Mouse (Mus musculus): ENCODE data around the gene Krt77. TPM values are rescaled to one million over a fixed set of nuclear protein-coding genes. Genes with fewer than 3 reads are reported as not detected.

Gene Krt77
- polyA plus RNA-seq, 1 experiment from 2014 or later: not detected

- WGBS: 23% methylated on average over 6 of the region's 6 CpGs
- H3K27ac ChIP-seq: no peak overlapping the region
- ATAC-seq (ENCODE audit: insufficient number of reproducible peaks, insufficient read depth, low FRiP score, low TSS enrichment, low read depth): no peak
Observed at GRCm38 (mm10) chr15:101833131-101833530, 36.4 kb downstream of the Krt77 start.

GRCm38 (mm10) chr15:101829441-101829840, 40.1 kb downstream of the Krt77 start:
- Histone ChIP-seq H3K36me3 (no peaks in the 10 kb centered on the region), H3K4me3 (replicated peaks) (no peak overlapping the region), H3K4me2 (no peak overlapping the region), H3K27me3 (peaks cover 10% of the 10 kb centered on the region), H3K9ac (replicated peaks) (no peak overlapping the region), H3K4me1 (replicated peaks) (no peaks in the 10 kb centered on the region), H3K27ac (no peak overlapping the region), H3K9me3 (no peaks in the 10 kb centered on the region)
- 71% methylated on average over 5 of the region's 5 CpGs for WGBS
- ATAC-seq (ENCODE audit: insufficient number of reproducible peaks, insufficient read depth, low FRiP score, low TSS enrichment, low read depth): no peak

More at GRCm38 (mm10) chr15:101833131-101833530, 36.4 kb downstream of the Krt77 start:
- no peak overlapping the region for H3K4me3 ChIP-seq (replicated peaks)
- H3K9me3 ChIP-seq: no peaks in the 10 kb centered on the region
- H3K4me2 ChIP-seq: no peak overlapping the region
- H3K27me3 ChIP-seq: peaks cover 6% of the 10 kb centered on the region
- no peaks in the 10 kb centered on the region for H3K4me1 ChIP-seq (replicated peaks)
- no peak overlapping the region for H3K9ac ChIP-seq (replicated peaks)
- no peaks in the 10 kb centered on the region for H3K36me3 ChIP-seq

DNA sequence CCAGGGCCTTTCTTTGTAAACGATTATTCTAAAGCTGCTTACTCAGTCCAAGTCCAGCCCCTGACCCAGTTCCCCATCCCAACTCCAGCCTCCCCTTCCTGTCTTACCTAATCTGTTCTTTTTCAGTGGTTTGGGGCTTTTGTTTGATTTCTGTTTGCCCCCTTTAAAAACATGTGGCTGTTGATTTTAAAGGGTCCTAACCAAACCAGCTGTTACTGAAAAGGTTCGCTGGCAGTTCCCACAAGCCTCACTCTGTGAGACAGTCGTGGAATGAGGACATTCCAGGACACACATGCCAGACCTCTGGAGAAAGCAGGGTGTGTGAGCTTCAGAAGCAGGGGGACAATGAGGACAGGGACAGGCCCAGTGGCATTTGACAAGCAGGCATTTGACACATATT, 47.7 kb downstream of the Krt77 start:
- H3K27me3 ChIP-seq: peaks cover 28% of the 10 kb centered on the region
- no peak for ATAC-seq (ENCODE audit: insufficient number of reproducible peaks, insufficient read depth, low FRiP score, low TSS enrichment, low read depth)
- H3K9me3 ChIP-seq: no peaks in the 10 kb centered on the region
- H3K4me1 ChIP-seq (replicated peaks): peaks cover 7% of the 10 kb centered on the region; the same call in 1 of the 2 replicates
- H3K36me3 ChIP-seq: no peaks in the 10 kb centered on the region
- H3K4me3 ChIP-seq (replicated peaks): no peak overlapping the region
- no peak overlapping the region for H3K9ac ChIP-seq (replicated peaks)
- no peak overlapping the region for H3K27ac ChIP-seq
- WGBS: 21% methylated on average over 3 of the region's 3 CpGs
- H3K4me2 ChIP-seq: no peak overlapping the region

- no peaks in the 10 kb centered on the region for H3K9me3 ChIP-seq
- no peak within 1 kb of the TSS for H3K4me2 ChIP-seq
- H3K4me1 ChIP-seq (replicated peaks): no peaks in the 10 kb centered on the region
- ATAC-seq (ENCODE audit: insufficient number of reproducible peaks, insufficient read depth, low FRiP score, low TSS enrichment, low read depth): no peak
- 80% methylated on average over 16 of the region's 16 CpGs for WGBS
- H3K36me3 ChIP-seq: no peaks in the 10 kb centered on the region
- peaks cover 30% of the 10 kb centered on the region for H3K27me3 ChIP-seq
- H3K27ac ChIP-seq: no peak within 1 kb of the TSS
- no peak within 1 kb of the TSS for H3K9ac ChIP-seq (replicated peaks)
- H3K4me3 ChIP-seq (replicated peaks): no peak within 1 kb of the TSS
Observed at GRCm38 (mm10) chr15:101817875-101818274, 51.6 kb downstream of the Krt77 start, which contains the start of gene Krt2. Gene Krt2, minus strand, starts transcription at chr15:101818169.

Small RNAs within 50 kb of the gene (microRNA-seq; reads per million reads assigned to microRNA genes)
- gene Gm44356: not detected

Other genes starting within 250 kb of the Krt77 start
- not detected in 2 replicates for gene Gm5414, start 241.5 kb downstream of the Krt77 start, polyA plus RNA-seq (2016; fragmentation: Nextera tagmentation; extraction: Ambion mirVana)
- not detected in 2 replicates for gene Gm5478, start 222.3 kb downstream of the Krt77 start, polyA plus RNA-seq (2016; fragmentation: Nextera tagmentation; extraction: Ambion mirVana)
- gene Krt6b, start 189.4 kb downstream of the Krt77 start, polyA plus RNA-seq (2016; fragmentation: Nextera tagmentation; extraction: Ambion mirVana): not detected in 2 replicates
- gene Krt6a, start 175.4 kb downstream of the Krt77 start, polyA plus RNA-seq (2016; fragmentation: Nextera tagmentation; extraction: Ambion mirVana): 0.55 and 0.59 TPM in 2 replicates
- gene Krt5, start 156.8 kb downstream of the Krt77 start, polyA plus RNA-seq (2016; fragmentation: Nextera tagmentation; extraction: Ambion mirVana): 101 and 109 TPM in 2 replicates
- gene Krt71, start 126.6 kb downstream of the Krt77 start, polyA plus RNA-seq (2016; fragmentation: Nextera tagmentation; extraction: Ambion mirVana): not detected in 2 replicates
- gene Krt72, start 83.2 kb downstream of the Krt77 start, polyA plus RNA-seq (2016; fragmentation: Nextera tagmentation; extraction: Ambion mirVana): not detected in 2 replicates
- not detected in 2 replicates for gene Krt73, start 67.4 kb downstream of the Krt77 start, polyA plus RNA-seq (2016; fragmentation: Nextera tagmentation; extraction: Ambion mirVana)
- gene Krt2, start 51.5 kb downstream of the Krt77 start, polyA plus RNA-seq (2016; fragmentation: Nextera tagmentation; extraction: Ambion mirVana): 0.13 and 0.15 TPM in 2 replicates
- gene Krt1, start 18.9 kb downstream of the Krt77 start, polyA plus RNA-seq (2016; fragmentation: Nextera tagmentation; extraction: Ambion mirVana): 1.5 and 2.0 TPM in 2 replicates
- gene Krt76, start 23.2 kb upstream of the Krt77 start, polyA plus RNA-seq (2016; fragmentation: Nextera tagmentation; extraction: Ambion mirVana): not detected in 2 replicates
- gene Krt4, start 55.0 kb upstream of the Krt77 start, polyA plus RNA-seq (2016; fragmentation: Nextera tagmentation; extraction: Ambion mirVana): 0.13 TPM in 1 of 2 replicates, not detected in the other
- 0.17 TPM in 1 of 2 replicates, not detected in the other for gene Krt79, start 70.6 kb upstream of the Krt77 start, polyA plus RNA-seq (2016; fragmentation: Nextera tagmentation; extraction: Ambion mirVana)
- gene Krt78, start 84.6 kb upstream of the Krt77 start, polyA plus RNA-seq (2016; fragmentation: Nextera tagmentation; extraction: Ambion mirVana): not detected in 2 replicates
- gene Krt8, start 134.8 kb upstream of the Krt77 start, polyA plus RNA-seq (2016; fragmentation: Nextera tagmentation; extraction: Ambion mirVana): 10.3 and 11.3 TPM in 2 replicates
- 21.2 and 21.5 TPM in 2 replicates for gene Krt18, start 158.5 kb upstream of the Krt77 start, polyA plus RNA-seq (2016; fragmentation: Nextera tagmentation; extraction: Ambion mirVana)
- gene Eif4b, start 204.1 kb upstream of the Krt77 start, polyA plus RNA-seq (2016; fragmentation: Nextera tagmentation; extraction: Ambion mirVana): 121 and 124 TPM in 2 replicates
- gene Tns2, start 230.7 kb upstream of the Krt77 start, polyA plus RNA-seq (2016; fragmentation: Nextera tagmentation; extraction: Ambion mirVana): 16.6 and 22.6 TPM in 2 replicates

Measured in limb, embryonic 12.5 days (tissue).